Mouse (Mus musculus) embryonic facial prominence, embryonic 12.5 days (tissue): Measurements from ENCODE around the gene Pdxp. TPM values are rescaled to one million over a fixed set of nuclear protein-coding genes. Genes with fewer than 3 reads are reported as not detected.

ENCODE experiments used
- ATAC-seq: fragments of 200-750 bp; cut with Nextera tagmentation; 2 replicates; pipeline ENCODE4 v1.8.0; 2017; ENCODE audit not compliant: insufficient number of reproducible peaks, insufficient read depth, low FRiP score, low TSS enrichment
- H3K27ac ChIP-seq: fragments of 300-500 bp; sonication (generic); 2 replicates; pipeline ENCODE4 v1.5.1; 2016; ENCODE audit warnings: mild to moderate bottlenecking
- H3K27me3 ChIP-seq: fragments of 300-500 bp; sonication (generic); 2 replicates; pipeline ENCODE4 v1.6.1; 2016; ENCODE audit warnings: mild to moderate bottlenecking, moderate library complexity
- H3K36me3 ChIP-seq: fragments of 300-500 bp; sonication (generic); 2 replicates; pipeline ENCODE4 v1.6.1; 2016; ENCODE audit warnings: mild to moderate bottlenecking
- H3K4me1 ChIP-seq: fragments of 300-500 bp; sonication (generic); 2 replicates; pipeline ENCODE4 v1.6.1; 2016
- H3K4me2 ChIP-seq: fragments of 300-500 bp; sonication (generic); replicated peaks from 2 replicates; pipeline ENCODE4 v1.6.1; 2016; ENCODE audit warnings: mild to moderate bottlenecking, moderate library complexity
- H3K4me3 ChIP-seq: fragments of 300-500 bp; sonication (generic); 2 replicates; pipeline ENCODE4 v1.5.1; 2016; ENCODE audit warnings: mild to moderate bottlenecking
- H3K9ac ChIP-seq: fragments of 300-500 bp; sonication (generic); 2 replicates; pipeline ENCODE4 v1.6.1; 2016; ENCODE audit warnings: mild to moderate bottlenecking, moderate library complexity
- H3K9me3 ChIP-seq: fragments of 300-500 bp; sonication (generic); 2 replicates; pipeline ENCODE4 v1.6.1; 2016; ENCODE audit warnings: mild to moderate bottlenecking, moderate library complexity
- WGBS: fragments of 180-500 bp; shearing (Covaris S2); methylation state at CpG from one replicate; pipeline ENCODE4 v1.1.7; 2016; 5-methylcytosine and 5-hydroxymethylcytosine counted together
- polyA plus RNA-seq: library from polyadenylated mRNA; unstranded; fragments of >200 nt; fragmentation: Nextera tagmentation; extraction: Ambion mirVana; gene quantifications from 2 replicates; pipeline ENCODE4 v1.2.1, GENCODE M21; 2016

Gene Pdxp
- polyA plus RNA-seq, 1 experiment from 2014 or later: 37.6 TPM

- Histone ChIP-seq H3K27ac (no peak overlapping the region; the same call in 1 of the 2 replicates), H3K9ac (peak overlapping the region; percentile 25), H3K36me3 (peaks cover 27% of the 10 kb centered on the region), H3K4me1 (peaks cover 22% of the 10 kb centered on the region), H3K4me2 (peak overlapping the region; percentile 96), H3K27me3 (no peaks in the 10 kb centered on the region), H3K9me3 (no peaks in the 10 kb centered on the region), H3K4me3 (peak overlapping the region; percentile 77)
- ATAC-seq: no peak
- WGBS: 60% methylated on average over 12 of the region's 12 CpGs
These were observed 2.5 kb downstream of the Pdxp start for GRCm38 (mm10) chr15:78916052-78916826.

- H3K36me3 ChIP-seq: peaks cover 23% of the 10 kb centered on the region
- H3K4me2 ChIP-seq: no peak overlapping the region
- no peaks in the 10 kb centered on the region for H3K27me3 ChIP-seq
- H3K9me3 ChIP-seq: no peaks in the 10 kb centered on the region
- H3K4me3 ChIP-seq: no peak overlapping the region
- H3K9ac ChIP-seq: no peak overlapping the region
- WGBS: 86% methylated on average over 23 of the region's 23 CpGs
- ATAC-seq: no peak
- peaks cover 24% of the 10 kb centered on the region for H3K4me1 ChIP-seq
- no peak overlapping the region for H3K27ac ChIP-seq
These were observed 4.4 kb downstream of the Pdxp start for GRCm38 (mm10) chr15:78918126-78918525.

- 85% methylated on average over 12 of the region's 12 CpGs for WGBS
- Histone ChIP-seq H3K4me3 (no peak overlapping the region), H3K27ac (0 out of 2 replicates have a peak overlapping the region, but pooled peaks have one; percentile 1), H3K4me1 (peaks cover 31% of the 10 kb centered on the region), H3K36me3 (peaks cover 23% of the 10 kb centered on the region), H3K4me2 (no peak overlapping the region), H3K9ac (no peak overlapping the region), H3K27me3 (no peaks in the 10 kb centered on the region), H3K9me3 (no peaks in the 10 kb centered on the region)
- ATAC-seq: no peak
These were observed 6.2 kb downstream of the Pdxp start for GRCm38 (mm10) chr15:78919914-78920313.

GRCm38 (mm10) chr15:78922700-78923099 lies 9.0 kb downstream of the Pdxp start:
- no peaks in the 10 kb centered on the region for H3K9me3 ChIP-seq

GRCm38 (mm10) chr15:78923585-78923984 lies 9.9 kb downstream of the Pdxp start:
- 39% methylated on average over 6 of the region's 6 CpGs for WGBS

More at GRCm38 (mm10) chr15:78922700-78923099, 9.0 kb downstream of the Pdxp start:
- H3K27me3 ChIP-seq: no peaks in the 10 kb centered on the region
- H3K4me1 ChIP-seq: peaks cover 31% of the 10 kb centered on the region
- H3K4me3 ChIP-seq: no peak overlapping the region
- H3K36me3 ChIP-seq: peaks cover 17% of the 10 kb centered on the region
- ATAC-seq: no peak
- WGBS: 84% methylated on average over 7 of the region's 7 CpGs
- H3K9ac ChIP-seq: no peak overlapping the region
- H3K4me2 ChIP-seq: no peak overlapping the region
- no peak overlapping the region for H3K27ac ChIP-seq

GRCm38 (mm10) chr15:78925129-78925528 lies 11.4 kb downstream of the Pdxp start:
- no peak for ATAC-seq
- Histone ChIP-seq H3K27ac (peak overlapping the region; percentile 98), H3K9ac (peak overlapping the region; percentile 42; the same call in 1 of the 2 replicates), H3K9me3 (no peaks in the 10 kb centered on the region), H3K4me3 (no peak overlapping the region), H3K36me3 (peaks cover 14% of the 10 kb centered on the region), H3K27me3 (no peaks in the 10 kb centered on the region), H3K4me2 (no peak overlapping the region), H3K4me1 (peaks cover 36% of the 10 kb centered on the region)
- WGBS: 35% methylated on average over 8 of the region's 8 CpGs

More at GRCm38 (mm10) chr15:78923585-78923984, 9.9 kb downstream of the Pdxp start:
- no peak overlapping the region for H3K4me2 ChIP-seq
- H3K36me3 ChIP-seq: peaks cover 10% of the 10 kb centered on the region
- no peak overlapping the region for H3K4me3 ChIP-seq
- no peak overlapping the region for H3K9ac ChIP-seq
- no peaks in the 10 kb centered on the region for H3K9me3 ChIP-seq
- peak overlapping the region; percentile 63; the same call in 1 of the 2 replicates for H3K27ac ChIP-seq
- H3K4me1 ChIP-seq: peaks cover 36% of the 10 kb centered on the region
- no peak for ATAC-seq
- H3K27me3 ChIP-seq: no peaks in the 10 kb centered on the region

- WGBS: 4% methylated on average over 20 of the region's 20 CpGs
- H3K4me3 ChIP-seq: peak within 1 kb of the TSS; percentile 53
- H3K9ac ChIP-seq: peak within 1 kb of the TSS; percentile 55
- peak; percentile 75 for ATAC-seq
- peak within 1 kb of the TSS; percentile 67 for H3K4me2 ChIP-seq
- peak within 1 kb of the TSS; percentile 98 for H3K27ac ChIP-seq
- H3K4me1 ChIP-seq: peaks cover 36% of the 10 kb centered on the region
- H3K9me3 ChIP-seq: no peaks in the 10 kb centered on the region
- H3K36me3 ChIP-seq: peaks cover 15% of the 10 kb centered on the region
- no peaks in the 10 kb centered on the region for H3K27me3 ChIP-seq
These were observed 12.6 kb downstream of the Pdxp start, which contains the start of gene Lgals1 for GRCm38 (mm10) chr15:78926021-78926919. Gene Lgals1 (plus strand): TSS chr15:78926725.

GRCm38 (mm10) chr15:78927021-78927787 lies 13.5 kb downstream of the Pdxp start:
- peak overlapping the region; percentile 53 for H3K4me3 ChIP-seq
- H3K27me3 ChIP-seq: no peaks in the 10 kb centered on the region
- no peaks in the 10 kb centered on the region for H3K9me3 ChIP-seq
- H3K4me2 ChIP-seq: peak overlapping the region; percentile 67
- peak overlapping the region; percentile 55 for H3K9ac ChIP-seq
- no peak for ATAC-seq
- peak overlapping the region; percentile 98 for H3K27ac ChIP-seq
- WGBS: 12% methylated on average over 15 of the region's 15 CpGs
- peaks cover 36% of the 10 kb centered on the region for H3K4me1 ChIP-seq
- peaks cover 15% of the 10 kb centered on the region for H3K36me3 ChIP-seq

GRCm38 (mm10) chr15:78927788-78928457 lies 14.2 kb downstream of the Pdxp start:
- H3K9ac ChIP-seq: peak overlapping the region; percentile 55
- no peaks in the 10 kb centered on the region for H3K9me3 ChIP-seq
- H3K27ac ChIP-seq: peak overlapping the region; percentile 98
- no peaks in the 10 kb centered on the region for H3K27me3 ChIP-seq
- WGBS: under 1% methylated on average over 33 of the region's 35 CpGs
- peak; percentile 64 for ATAC-seq
- H3K4me2 ChIP-seq: peak overlapping the region; percentile 67
- peaks cover 36% of the 10 kb centered on the region for H3K4me1 ChIP-seq
- H3K4me3 ChIP-seq: peak overlapping the region; percentile 53
- peaks cover 15% of the 10 kb centered on the region for H3K36me3 ChIP-seq

- Histone ChIP-seq H3K4me3 (peak overlapping the region; percentile 53), H3K4me1 (peaks cover 30% of the 10 kb centered on the region)
These were observed 14.8 kb downstream of the Pdxp start for GRCm38 (mm10) chr15:78928539-78928938.

More at GRCm38 (mm10) chr15:78928539-78928938, 14.8 kb downstream of the Pdxp start:
- H3K9ac ChIP-seq: peak overlapping the region; percentile 55; the same call in 1 of the 2 replicates
- H3K4me2 ChIP-seq: peak overlapping the region; percentile 67
- H3K27ac ChIP-seq: peak overlapping the region; percentile 98
- WGBS: 45% methylated on average over 8 of the region's 8 CpGs
- ATAC-seq: no peak
- H3K36me3 ChIP-seq: peaks cover 15% of the 10 kb centered on the region
- H3K27me3 ChIP-seq: no peaks in the 10 kb centered on the region
- no peaks in the 10 kb centered on the region for H3K9me3 ChIP-seq
